Mouse (Mus musculus) ES-E14 (cell line): Measurements from ENCODE around the gene Gm20481.
"Not testable (repeated sequence)": the region's sequence is repeated elsewhere in the genome, so short reads cannot be mapped to it uniquely, and the experiment has no call there.

ENCODE experiments used
- CHD2 ChIP-seq: IDR thresholded peaks from 2 replicates; pipeline ENCODE4 v1.6.1; 2014; ENCODE audit warnings: mild to moderate bottlenecking, low read depth, low read length, inconsistent platforms
- HCFC1 ChIP-seq: IDR thresholded peaks from 2 replicates; pipeline ENCODE4 v1.6.1; 2012; ENCODE audit warnings: low read length, inconsistent platforms, borderline replicate concordance; ENCODE audit not compliant: insufficient read depth
- ZC3H11A ChIP-seq: IDR thresholded peaks from 2 replicates; pipeline ENCODE4 v1.6.1; 2012; ENCODE audit warnings: low read depth, mild to moderate bottlenecking, inconsistent platforms, low read length, borderline replicate concordance

DNA sequence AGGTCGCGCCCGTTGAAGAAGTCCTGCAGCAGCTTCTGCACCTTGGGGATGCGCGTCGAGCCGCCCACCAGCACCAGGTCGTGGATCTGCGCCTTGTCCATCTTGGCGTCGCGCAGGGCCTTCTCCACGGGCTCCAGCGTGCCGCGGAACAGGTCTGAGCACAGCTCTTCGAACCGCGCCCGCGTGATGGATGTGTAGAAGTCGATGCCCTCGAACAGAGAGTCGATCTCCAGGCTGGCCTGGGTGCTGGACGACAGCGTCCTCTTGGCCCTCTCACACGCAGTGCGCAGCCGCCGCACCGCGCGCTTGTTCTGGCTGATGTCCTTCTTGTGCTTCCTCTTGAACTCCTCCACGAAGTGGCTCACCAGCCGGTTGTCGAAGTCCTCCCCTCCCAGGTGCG, 1.1 kb downstream of the Gm20481 start:
- not testable (repeated sequence) for TF ChIP-seq ZC3H11A, HCFC1, CHD2
